28 mouse cellular contexts compared by ENCODE assay signal in genomic region chr11:121118106-121118505, GRCm38 (mm10). TPM values are rescaled to one million over a fixed set of nuclear protein-coding genes. Genes with fewer than 3 reads are reported as not detected.
A peak's percentile ranks its signal among the peaks of the same experiment; 100 is the strongest.
DNase-seq lines count a peak whose midpoint lies in the region; ATAC-seq and TF ChIP-seq lines count a peak whose summit lies in the region.
"Had no signal": no experiment of that assay in that cellular context is flagged by ENCODE, and none has a peak within 500 bp of the region (broad histone marks: within the 10 kb centered on the region; RNA-seq: fewer than 3 reads in every experiment).

No protein-coding gene starts in this region.

- no peaks in the 10 kb centered on the region for H3K36me3 ChIP-seq in midbrain, embryonic 10.5 days
- no peaks in the 10 kb centered on the region for H3K36me3 ChIP-seq in midbrain, embryonic 14.5 days (ENCODE audit: control insufficient read depth, insufficient read depth, low read length)
- H3K36me3 ChIP-seq in ES-Bruce4 (ENCODE audit: control insufficient read depth, insufficient read depth, low read length, poor library complexity, severe bottlenecking) (no peaks in the 10 kb centered on the region), MEL (ENCODE audit: control insufficient read depth in 1 of 2, insufficient read depth in 2 of 2, low read length in 2 of 2) (peaks cover 0 to 25% of the 10 kb centered on the region in 2 experiments; a peak in 2 of 4 replicates)
- H3K36me3 ChIP-seq: embryonic facial prominence, embryonic 15.5 days; heart, embryonic 15.5 days had no signal

- no peak for TF ChIP-seq RAD21 in MEL (IDR thresholded peaks at IDR 0.05; ENCODE audit: low read depth, low read length)

- ATAC-seq in midbrain, embryonic 14.5 days (ENCODE audit: low FRiP score, low TSS enrichment), result no peak
- ATAC-seq: CD4-positive, CD25-positive, alpha-beta regulatory T cell, adult 4 months; hindbrain, postnatal 0 days; Patski had no signal

- H3K79me2 ChIP-seq in MEL (ENCODE audit: control insufficient read depth, insufficient read depth, low read length, poor library complexity), result peaks cover 18% of the 10 kb centered on the region

- peak; percentile 37 for TF ChIP-seq CTCF in ES-Bruce4 (IDR thresholded peaks at IDR 0.05; ENCODE audit: low read depth, low read length)
- TF ChIP-seq CTCF in MEL (IDR thresholded peaks at IDR 0.05 in 2 of 3, conservative IDR thresholded peaks at IDR 0.05 in 1 of 3; ENCODE audit: control insufficient read depth in 1 of 3, insufficient read depth in 1 of 3, low read depth in 2 of 3, low read length in 3 of 3, poor library complexity in 1 of 3, severe bottlenecking in 1 of 3), result peak in 2 of 3 experiments; percentile 39 to 52; a peak in 4 of 6 replicates

- DNase-seq in midbrain, embryonic 10.5 days (ENCODE audit: low spot score), result no peak
- no peak for DNase-seq in midbrain, embryonic 14.5 days
- peak; percentile 93 for DNase-seq in MEL (ENCODE audit: low read depth, low spot score)
- DNase-seq in testis, postnatal 10 days (ENCODE audit: low spot score), result peak; percentile 73
- DNase-seq in left cerebral cortex, adult 18-20 months (ENCODE audit: low spot score in 2 of 2), result no peak
- no peak for DNase-seq in kidney, adult 11 months
- DNase-seq: adrenal gland, postnatal 36 days; cerebellum, adult 18-20 months; cerebellum, postnatal 25 days; gastrocnemius, postnatal 10 days; heart, adult 18-20 months; kidney, adult 2 months; kidney, postnatal 10 days; left cerebral cortex, postnatal 4 days; lung, embryonic 14.5 days; lung, postnatal 36 days; right cerebral cortex, postnatal 4 days had no signal

- H3K4me1 ChIP-seq in midbrain, embryonic 10.5 days, result 0 out of 2 replicates have a peak, but pooled peaks cover 2% of the 10 kb centered on the region
- H3K4me1 ChIP-seq in midbrain, embryonic 14.5 days (ENCODE audit: control insufficient read depth, insufficient read depth, low read length), result no peaks in the 10 kb centered on the region
- H3K4me1 ChIP-seq in ES-Bruce4 (ENCODE audit: control insufficient read depth, insufficient read depth, low read length) (no peaks in the 10 kb centered on the region), MEL (ENCODE audit: control insufficient read depth in 1 of 2, insufficient read depth in 2 of 2, low read length in 2 of 2) (peaks cover 13 to 24% of the 10 kb centered on the region in 2 experiments)
- H3K4me1 ChIP-seq: embryonic facial prominence, embryonic 15.5 days had no signal

- no peak overlapping the region for H3K9ac ChIP-seq in midbrain, embryonic 14.5 days (replicated peaks; ENCODE audit: low read length)
- H3K9ac ChIP-seq in ES-Bruce4 (ENCODE audit: low read depth, poor library complexity, severe bottlenecking) (no peak overlapping the region), MEL (ENCODE audit: control insufficient read depth, low read depth, low read length, poor library complexity, severe bottlenecking) (peak overlapping the region; percentile 89)
- H3K9ac ChIP-seq: embryonic facial prominence, embryonic 15.5 days; heart, embryonic 15.5 days; lung, embryonic 14.5 days had no signal

- WGBS in midbrain, embryonic 10.5 days, result 94% methylated on average over 18 of the region's 18 CpGs
- WGBS in midbrain, embryonic 14.5 days, result 92% methylated on average over 18 of the region's 18 CpGs

- H3K27ac ChIP-seq in midbrain, embryonic 10.5 days (replicated peaks), result 0 out of 2 replicates have a peak overlapping the region, but pooled peaks have one; percentile 13
- no peak overlapping the region for H3K27ac ChIP-seq in midbrain, embryonic 14.5 days (replicated peaks; ENCODE audit: low read depth, low read length)
- H3K27ac ChIP-seq in ES-Bruce4 (ENCODE audit: insufficient read depth, low read length), result no peak overlapping the region
- H3K27ac ChIP-seq in MEL (ENCODE audit: control insufficient read depth, low read depth, low read length), result peak overlapping the region; percentile 79
- H3K27ac ChIP-seq: embryonic facial prominence, embryonic 15.5 days; heart, embryonic 15.5 days; hindbrain, postnatal 0 days had no signal

- no peak overlapping the region for H3K4me3 ChIP-seq in midbrain, embryonic 10.5 days
- no peak overlapping the region for H3K4me3 ChIP-seq in midbrain, embryonic 14.5 days (replicated peaks; ENCODE audit: low read depth, low read length)
- H3K4me3 ChIP-seq in ES-Bruce4 (ENCODE audit: low read depth, low read length), result no peak overlapping the region
- H3K4me3 ChIP-seq in MEL (ENCODE audit: control insufficient read depth in 1 of 2, insufficient read depth in 1 of 2, low read depth in 2 of 2, low read length in 2 of 2), result peak overlapping the region; percentile 39 to 82
- H3K4me3 ChIP-seq: embryonic facial prominence, embryonic 15.5 days; heart, embryonic 15.5 days had no signal

- no peaks in the 10 kb centered on the region for H3K9me3 ChIP-seq in midbrain, embryonic 10.5 days (replicated peaks)
- H3K9me3 ChIP-seq in midbrain, embryonic 14.5 days (ENCODE audit: control insufficient read depth, low read length), result no peaks in the 10 kb centered on the region
- no peaks in the 10 kb centered on the region for H3K9me3 ChIP-seq in ES-Bruce4 (replicated peaks; ENCODE audit: control insufficient read depth, insufficient read depth, low read length, poor library complexity, severe bottlenecking)
- no peaks in the 10 kb centered on the region for H3K9me3 ChIP-seq in MEL (replicated peaks; ENCODE audit: insufficient read depth, low read length)
- H3K9me3 ChIP-seq: embryonic facial prominence, embryonic 15.5 days; heart, embryonic 15.5 days had no signal

- no peak overlapping the region for H3K4me2 ChIP-seq in midbrain, embryonic 14.5 days (ENCODE audit: low read length)
- H3K4me2 ChIP-seq: embryonic facial prominence, embryonic 15.5 days; heart, embryonic 15.5 days; lung, embryonic 14.5 days had no signal

- no peak for TF ChIP-seq POLR2A in ES-Bruce4 (IDR thresholded peaks at IDR 0.05; ENCODE audit: insufficient read depth, low read length)
- peak; percentile 76 to 95 for TF ChIP-seq POLR2A in MEL (IDR thresholded peaks at IDR 0.05; ENCODE audit: control insufficient read depth in 1 of 2, insufficient read depth in 1 of 2, low read depth in 1 of 2, low read length in 2 of 2, poor library complexity in 1 of 2)

- TF ChIP-seq EP300 in ES-Bruce4 (IDR thresholded peaks at IDR 0.05; ENCODE audit: insufficient read depth, low read depth, low read length) (0 out of 2 replicates have a peak, but pooled peaks have one; percentile 20), MEL (IDR thresholded peaks at IDR 0.05; ENCODE audit: low read depth in 1 of 2, low read length in 2 of 2) (peak in 1 of 2 experiments; percentile 58; a peak in 1 of 4 replicates)

- no peaks in the 10 kb centered on the region for H3K27me3 ChIP-seq in midbrain, embryonic 10.5 days (ENCODE audit: low read depth, poor library complexity, severe bottlenecking)
- no peaks in the 10 kb centered on the region for H3K27me3 ChIP-seq in midbrain, embryonic 14.5 days (ENCODE audit: control insufficient read depth, insufficient read depth, low read length)
- no peaks in the 10 kb centered on the region for H3K27me3 ChIP-seq in ES-Bruce4 (ENCODE audit: control insufficient read depth, insufficient read depth, low read length, poor library complexity, severe bottlenecking)
- no peaks in the 10 kb centered on the region for H3K27me3 ChIP-seq in MEL (ENCODE audit: control insufficient read depth in 1 of 2, insufficient read depth in 2 of 2, low read length in 2 of 2)
- H3K27me3 ChIP-seq: embryonic facial prominence, embryonic 15.5 days; Patski had no signal

RNA-seq across cellular contexts. Expression of gene Tex19.2, which starts 0.4 kb away (rescaled TPM):
- not detected in 2 replicates for polyA plus RNA-seq in midbrain, embryonic 10.5 days (2016; fragmentation: Nextera tagmentation; extraction: Ambion mirVana)
- not detected in 2 replicates for polyA plus RNA-seq in midbrain, embryonic 14.5 days (2014; fragmentation: Nextera tagmentation; extraction: Ambion mirVana)
- polyA plus RNA-seq in ES-Bruce4 (2011; ENCODE audit: insufficient read depth, insufficient read length, low read depth, missing spikeins) (0.44 TPM in 1 of 2 replicates, not detected in the other), MEL (2012; ENCODE audit: insufficient read depth in 1 of 2, insufficient read length in 2 of 2, low read depth in 1 of 2, low replicate concordance in 2 of 2, missing spikeins in 1 of 2) (10 to 100 TPM in 1 of 2 experiments, not detected in 1; 34.5 TPM)
- total RNA-seq in MEL (2012; rRNA removed), result 44.7 and 45.7 TPM in 2 replicates
- total RNA-seq in left cerebral cortex, adult 18-20 months (2021), result not detected
- total RNA-seq: adrenal gland, postnatal 36 days; gastrocnemius, postnatal 10 days; heart, adult 18-20 months; hematopoietic stem cell, adult 5-6 weeks; hindbrain, postnatal 0 days; layer of hippocampus, adult 18-20 months; layer of hippocampus, postnatal 25 days; left cerebral cortex, postnatal 4 days; liver, adult 2 months had no signal
- polyA plus RNA-seq: CD4-positive, CD25-positive, alpha-beta regulatory T cell, adult 4 months; embryonic facial prominence, embryonic 15.5 days; forebrain, embryonic 11.5 days; heart, embryonic 15.5 days; hindbrain, postnatal 0 days; kidney, adult 2 months; liver, adult 2 months; lung, embryonic 14.5 days; Patski had no signal

RNA-seq across cellular contexts. Expression of gene Tex19.1, which starts 27.8 kb away (rescaled TPM):
- 0.06 TPM in 1 of 2 replicates, not detected in the other for polyA plus RNA-seq in midbrain, embryonic 10.5 days (2016; fragmentation: Nextera tagmentation; extraction: Ambion mirVana)
- polyA plus RNA-seq in midbrain, embryonic 14.5 days (2014; fragmentation: Nextera tagmentation; extraction: Ambion mirVana), result not detected in 2 replicates
- polyA plus RNA-seq in ES-Bruce4 (2011; ENCODE audit: insufficient read depth, insufficient read length, low read depth, missing spikeins) (25.5 and 29.9 TPM in 2 replicates), MEL (2012; ENCODE audit: insufficient read depth in 1 of 2, insufficient read length in 2 of 2, low read depth in 1 of 2, low replicate concordance in 2 of 2, missing spikeins in 1 of 2) (under 1 TPM in 1 of 2 experiments, not detected in 1; 0.10 TPM)
- total RNA-seq in MEL (2012; rRNA removed), result 0.19 and 0.62 TPM in 2 replicates
- not detected for total RNA-seq in left cerebral cortex, adult 18-20 months (2021)
- total RNA-seq: adrenal gland, postnatal 36 days; heart, adult 18-20 months; hematopoietic stem cell, adult 5-6 weeks; hindbrain, postnatal 0 days; layer of hippocampus, adult 18-20 months; layer of hippocampus, postnatal 25 days; left cerebral cortex, postnatal 4 days; liver, adult 2 months had no signal
- polyA plus RNA-seq: forebrain, embryonic 11.5 days; heart, embryonic 15.5 days; hindbrain, postnatal 0 days; kidney, adult 2 months; liver, adult 2 months; lung, embryonic 14.5 days; Patski had no signal

RNA-seq across cellular contexts. Expression of gene Sectm1a, which starts 37.1 kb away (rescaled TPM):
- not detected in 2 replicates for polyA plus RNA-seq in midbrain, embryonic 10.5 days (2016; fragmentation: Nextera tagmentation; extraction: Ambion mirVana)
- not detected in 2 replicates for polyA plus RNA-seq in midbrain, embryonic 14.5 days (2014; fragmentation: Nextera tagmentation; extraction: Ambion mirVana)
- polyA plus RNA-seq in ES-Bruce4 (2011; ENCODE audit: insufficient read depth, insufficient read length, low read depth, missing spikeins) (not detected in 2 replicates), MEL (2012; ENCODE audit: insufficient read depth in 1 of 2, insufficient read length in 2 of 2, low read depth in 1 of 2, low replicate concordance in 2 of 2, missing spikeins in 1 of 2) (10 to 100 TPM in 1 of 2 experiments, not detected in 1; 22.3 TPM)
- 19.8 and 22.0 TPM in 2 replicates for total RNA-seq in MEL (2012; rRNA removed)
- total RNA-seq in left cerebral cortex, adult 18-20 months (2021), result not detected
- total RNA-seq: adrenal gland, postnatal 36 days; hematopoietic stem cell, adult 5-6 weeks; hindbrain, postnatal 0 days; layer of hippocampus, adult 18-20 months; layer of hippocampus, postnatal 25 days had no signal
- polyA plus RNA-seq: CD4-positive, CD25-positive, alpha-beta regulatory T cell, adult 4 months; forebrain, embryonic 11.5 days; heart, embryonic 15.5 days; hindbrain, postnatal 0 days had no signal

RNA-seq across cellular contexts. Expression of gene Uts2r, which starts 42.0 kb away (rescaled TPM):
- polyA plus RNA-seq in midbrain, embryonic 10.5 days (2016; fragmentation: Nextera tagmentation; extraction: Ambion mirVana), result 0.06 TPM in 1 of 2 replicates, not detected in the other
- polyA plus RNA-seq in midbrain, embryonic 14.5 days (2014; fragmentation: Nextera tagmentation; extraction: Ambion mirVana), result 0.45 and 0.88 TPM in 2 replicates
- polyA plus RNA-seq in ES-Bruce4 (2011; ENCODE audit: insufficient read depth, insufficient read length, low read depth, missing spikeins) (not detected in 2 replicates), MEL (2012; ENCODE audit: insufficient read depth in 1 of 2, insufficient read length in 2 of 2, low read depth in 1 of 2, low replicate concordance in 2 of 2, missing spikeins in 1 of 2) (not detected)
- not detected in 2 replicates for total RNA-seq in MEL (2012; rRNA removed)
- total RNA-seq in left cerebral cortex, adult 18-20 months (2021), result under 1 TPM; 0.19 to 0.21 TPM
- total RNA-seq: adrenal gland, postnatal 36 days; hematopoietic stem cell, adult 5-6 weeks; left cerebral cortex, postnatal 4 days; liver, adult 2 months had no signal
- polyA plus RNA-seq: CD4-positive, CD25-positive, alpha-beta regulatory T cell, adult 4 months; forebrain, embryonic 11.5 days; heart, embryonic 15.5 days; kidney, adult 2 months; liver, adult 2 months; lung, embryonic 14.5 days; Patski had no signal

RNA-seq across cellular contexts. Expression of gene Sectm1b, which starts 54.7 kb away (rescaled TPM):
- polyA plus RNA-seq in midbrain, embryonic 10.5 days (2016; fragmentation: Nextera tagmentation; extraction: Ambion mirVana), result not detected in 2 replicates
- polyA plus RNA-seq in midbrain, embryonic 14.5 days (2014; fragmentation: Nextera tagmentation; extraction: Ambion mirVana), result not detected in 2 replicates
- polyA plus RNA-seq in ES-Bruce4 (2011; ENCODE audit: insufficient read depth, insufficient read length, low read depth, missing spikeins) (not detected in 2 replicates), MEL (2012; ENCODE audit: insufficient read depth in 1 of 2, insufficient read length in 2 of 2, low read depth in 1 of 2, low replicate concordance in 2 of 2, missing spikeins in 1 of 2) (under 1 TPM in 1 of 2 experiments, not detected in 1; 0.14 TPM)
- total RNA-seq in MEL (2012; rRNA removed), result not detected in 2 replicates
- total RNA-seq in left cerebral cortex, adult 18-20 months (2021), result not detected
- total RNA-seq: adrenal gland, postnatal 36 days; gastrocnemius, postnatal 10 days; heart, adult 18-20 months; hematopoietic stem cell, adult 5-6 weeks; hindbrain, postnatal 0 days; layer of hippocampus, adult 18-20 months; layer of hippocampus, postnatal 25 days; left cerebral cortex, postnatal 4 days; liver, adult 2 months had no signal
- polyA plus RNA-seq: CD4-positive, CD25-positive, alpha-beta regulatory T cell, adult 4 months; forebrain, embryonic 11.5 days; heart, embryonic 15.5 days; hindbrain, postnatal 0 days; lung, embryonic 14.5 days had no signal

Comparison
In these comparisons a context has a peak if more than half of its experiments do, and no peak if none do; other contexts are left out.
1. H3K27ac ChIP-seq: peak in midbrain, embryonic 10.5 days (single experiment) and MEL (single experiment); none in midbrain, embryonic 14.5 days (single experiment) and ES-Bruce4 (single experiment).
2. DNase-seq: peak in MEL (single experiment) and testis, postnatal 10 days (single experiment); none in midbrain, embryonic 10.5 days (single experiment), midbrain, embryonic 14.5 days (single experiment), left cerebral cortex, adult 18-20 months (0 of 2) and kidney, adult 11 months (single experiment).
3. H3K4me3 ChIP-seq: peak in MEL (2 of 2); none in midbrain, embryonic 10.5 days (single experiment), midbrain, embryonic 14.5 days (single experiment) and ES-Bruce4 (single experiment).
4. RNA of gene Tex19.1, which starts 27.8 kb away (polyA plus RNA-seq): 25.5 to 29.9 TPM in ES-Bruce4; 0.10 TPM in MEL, 0.06 TPM in midbrain, embryonic 10.5 days and not detected in midbrain, embryonic 14.5 days; every median in the first group is over 10 times any median in the second.